Mouse (Mus musculus) yolk sac, embryonic 10.5 days (tissue): ENCODE measurements around the gene Hoxb4.
A peak's percentile ranks its signal among the peaks of the same experiment; 100 is the strongest.

Experiments
- DNase-seq: peaks from one replicate; pipeline ENCODE4 v3.0.0-alpha.2; 2017; ENCODE audit warnings: low spot score

The Hoxb4 gene

GRCm38 (mm10) chr11:96333241-96334001 lies 15.4 kb downstream of the Hoxb4 start:
- DNase-seq = no peak

- no peak for DNase-seq
These were observed 15.9 kb downstream of the Hoxb4 start for GRCm38 (mm10) chr11:96334002-96334364.

GRCm38 (mm10) chr11:96334998-96335397 lies 16.9 kb downstream of the Hoxb4 start:
- DNase-seq = no peak

GRCm38 (mm10) chr11:96336597-96336996 lies 18.5 kb downstream of the Hoxb4 start:
- DNase-seq = no peak

GRCm38 (mm10) chr11:96337026-96337425 lies 19.0 kb downstream of the Hoxb4 start:
- no peak for DNase-seq

GRCm38 (mm10) chr11:96338957-96339855 lies 21.1 kb downstream of the Hoxb4 start:
- no peak for DNase-seq

- DNase-seq = no peak
These were observed 22.8 kb downstream of the Hoxb4 start for GRCm38 (mm10) chr11:96340698-96341365.

GRCm38 (mm10) chr11:96341701-96342575 lies 23.9 kb downstream of the Hoxb4 start:
- no peak for DNase-seq

GRCm38 (mm10) chr11:96342576-96342930 lies 24.5 kb downstream of the Hoxb4 start:
- no peak for DNase-seq

- no peak for DNase-seq
These were observed 25.2 kb downstream of the Hoxb4 start for GRCm38 (mm10) chr11:96343206-96343745.

GRCm38 (mm10) chr11:96344061-96344877 lies 26.2 kb downstream of the Hoxb4 start:
- no peak for DNase-seq

- no peak for DNase-seq
These were observed 26.8 kb downstream of the Hoxb4 start for GRCm38 (mm10) chr11:96344878-96345159.

GRCm38 (mm10) chr11:96345220-96345892 lies 27.3 kb downstream of the Hoxb4 start:
- no peak for DNase-seq

GRCm38 (mm10) chr11:96345893-96346806 lies 28.1 kb downstream of the Hoxb4 start:
- DNase-seq = peak; percentile 14

GRCm38 (mm10) chr11:96346916-96347520 lies 29.0 kb downstream of the Hoxb4 start:
- DNase-seq = peak; percentile 2

- DNase-seq = no peak
These were observed 29.6 kb downstream of the Hoxb4 start for GRCm38 (mm10) chr11:96347717-96348116.

- peak; percentile 44 for DNase-seq
These were observed 30.3 kb downstream of the Hoxb4 start for GRCm38 (mm10) chr11:96348141-96348928.

- no peak for DNase-seq
These were observed 30.9 kb downstream of the Hoxb4 start for GRCm38 (mm10) chr11:96348988-96349387.
